Mouse (Mus musculus): ENCODE data around the gene Gstm6.
"Not testable (repeated sequence)": the region's sequence is repeated elsewhere in the genome, so short reads cannot be mapped to it uniquely, and the experiment has no call there.

The Gstm6 gene

DNA sequence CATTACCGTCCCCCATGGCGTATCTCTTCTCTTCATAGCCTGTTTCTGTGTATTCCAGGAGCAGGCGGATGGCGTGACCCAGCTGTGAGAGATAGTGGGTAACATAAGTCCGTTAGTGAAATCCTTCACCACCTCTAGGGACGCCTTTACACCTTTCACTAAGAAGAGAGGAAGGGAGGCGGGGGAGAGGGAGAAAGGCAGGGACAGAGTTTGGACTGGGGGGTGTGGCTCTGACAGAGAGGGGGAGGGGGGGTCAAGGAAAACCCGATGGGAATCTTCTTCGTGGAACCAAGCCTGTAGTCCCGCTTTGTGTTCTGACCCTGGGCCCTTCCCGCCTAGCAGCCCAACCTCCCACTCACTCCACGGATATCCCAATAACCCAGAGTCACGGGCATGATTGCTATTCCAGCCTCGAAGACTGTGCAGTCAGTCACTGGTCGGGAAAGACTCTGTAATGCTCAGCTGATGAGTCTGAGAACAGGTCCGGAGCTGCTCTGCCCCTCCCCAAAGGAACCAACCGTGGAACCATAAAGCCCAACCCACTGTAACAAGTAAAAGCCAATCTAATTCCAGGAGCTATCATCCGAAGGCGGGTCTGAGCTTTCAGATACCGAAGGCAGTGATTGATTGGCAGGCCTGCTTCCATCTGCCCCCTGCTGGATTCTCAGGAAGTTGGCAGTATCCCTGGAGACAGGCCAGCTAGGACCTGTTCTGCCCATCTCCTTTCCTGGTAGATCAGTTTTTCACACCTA lies at the start of gene Gstm6:
Gene Gstm6 (minus strand): TSS at position 511 of the 752 bp plus-strand sequence.
- DNase-seq (ENCODE audit: low spot score in 2 of 2) = peak; percentile 61 to 72

DNA sequence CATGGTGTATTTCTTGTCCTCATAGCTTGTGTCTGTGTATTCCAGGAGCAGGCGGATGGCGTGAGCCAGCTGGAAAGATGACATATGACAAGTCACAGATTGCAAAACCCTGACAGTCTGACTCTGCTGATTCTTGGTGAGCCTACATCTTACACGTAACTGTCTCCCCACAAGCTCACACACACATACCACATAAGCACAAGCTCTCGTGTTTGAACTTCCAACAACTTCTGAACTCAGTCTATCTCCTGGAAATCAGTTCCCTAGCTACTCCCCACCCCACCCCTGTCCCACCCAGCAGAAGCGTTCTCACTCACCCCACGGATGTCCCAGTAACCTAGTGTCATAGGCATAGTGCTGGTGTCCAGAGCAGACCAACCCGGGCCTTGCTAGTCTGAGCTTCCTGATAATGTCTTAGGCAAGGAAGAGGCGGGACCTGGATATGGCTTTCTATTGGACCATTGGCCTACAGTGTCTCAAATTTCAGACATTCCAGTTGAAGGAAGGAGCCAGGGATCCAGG lies 42.6 kb upstream of the Gstm6 start, which contains the start of gene Gstm2:
Gene Gstm2 (minus strand): TSS at position 413 of the 522 bp plus-strand sequence.
- DNase-seq (ENCODE audit: low spot score in 2 of 2) = no peak

DNA sequence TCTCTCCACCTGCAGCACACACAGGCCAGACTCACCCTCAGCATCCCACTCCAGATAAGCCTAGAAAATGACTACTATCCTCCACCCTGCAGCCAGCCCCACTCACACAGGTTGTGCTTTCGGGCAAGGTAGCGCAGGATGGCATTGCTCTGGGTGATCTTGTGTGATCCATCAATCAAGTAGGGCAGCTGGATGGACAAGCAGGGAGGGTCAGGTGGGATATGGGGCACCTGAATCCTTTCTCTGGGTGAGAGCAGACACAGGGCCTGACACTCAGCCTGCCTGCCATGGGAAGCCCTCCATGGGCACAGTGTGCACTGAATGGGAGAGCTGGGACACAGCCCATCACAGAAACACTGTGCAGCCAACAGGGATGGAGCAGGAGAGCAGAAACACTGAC lies 41.6 kb upstream of the Gstm6 start:
- DNase-seq (ENCODE audit: low spot score in 2 of 2) = not testable (repeated sequence)

DNA sequence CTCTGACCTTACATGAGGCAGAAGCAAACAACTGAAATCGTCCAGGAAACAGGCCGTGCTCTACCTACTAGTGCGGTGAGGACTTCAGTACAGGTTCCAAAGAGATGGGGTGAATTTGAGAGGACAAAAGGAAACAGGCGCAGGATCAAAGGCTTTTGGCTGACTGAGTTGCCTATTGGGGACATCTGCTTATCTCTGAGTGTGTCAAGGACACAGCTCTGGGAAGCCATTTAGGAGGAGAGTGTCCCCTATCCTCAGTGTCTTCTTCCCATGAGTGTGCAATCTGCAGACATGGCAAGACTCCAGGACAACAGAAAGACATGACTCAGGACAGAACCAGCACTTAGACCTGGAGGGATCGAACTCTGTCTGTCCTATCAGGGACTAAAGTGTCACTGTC lies 40.9 kb upstream of the Gstm6 start:
- no peak for DNase-seq (ENCODE audit: low spot score in 2 of 2)

DNA sequence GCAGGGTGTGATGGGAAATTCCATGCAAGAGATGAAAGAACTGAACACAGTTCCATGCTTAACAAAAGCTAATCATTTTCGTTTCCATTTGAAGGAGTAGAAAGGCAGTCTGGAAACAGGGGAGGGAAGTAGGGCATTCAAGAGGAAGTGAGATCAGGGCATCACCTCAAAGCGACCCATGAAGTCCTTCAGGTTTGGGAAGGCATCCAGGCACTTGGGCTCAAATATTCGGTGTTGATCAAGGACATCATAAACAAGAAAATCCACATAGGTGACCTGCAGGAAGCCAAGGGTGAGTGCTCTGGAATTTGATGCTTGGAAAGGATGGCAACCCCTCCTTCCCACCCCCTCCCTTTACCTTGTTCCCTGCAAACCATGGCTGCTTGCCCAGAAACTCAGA lies 40.2 kb upstream of the Gstm6 start:
- DNase-seq (ENCODE audit: low spot score in 2 of 2) = no peak

DNA sequence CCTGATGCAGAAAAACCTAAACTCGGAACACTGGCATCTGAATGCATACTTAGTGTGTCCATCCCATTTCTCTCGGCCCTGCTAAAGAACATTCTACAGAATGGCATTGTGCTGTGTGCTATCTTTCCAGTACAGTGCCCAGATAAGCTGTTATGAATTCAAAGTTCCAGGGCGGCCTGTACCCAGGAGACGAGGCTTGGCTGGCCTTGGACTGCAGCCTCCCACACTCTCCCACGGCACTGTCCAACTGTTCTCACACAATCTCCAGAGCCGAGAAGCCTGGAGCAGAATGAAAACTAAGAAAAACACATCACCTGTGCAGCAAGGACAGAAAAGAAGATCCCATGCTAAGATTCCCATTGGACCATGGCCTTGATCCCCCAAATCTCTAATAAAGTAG lies 39.2 kb upstream of the Gstm6 start:
- DNase-seq (ENCODE audit: low spot score in 2 of 2) = no peak

DNA sequence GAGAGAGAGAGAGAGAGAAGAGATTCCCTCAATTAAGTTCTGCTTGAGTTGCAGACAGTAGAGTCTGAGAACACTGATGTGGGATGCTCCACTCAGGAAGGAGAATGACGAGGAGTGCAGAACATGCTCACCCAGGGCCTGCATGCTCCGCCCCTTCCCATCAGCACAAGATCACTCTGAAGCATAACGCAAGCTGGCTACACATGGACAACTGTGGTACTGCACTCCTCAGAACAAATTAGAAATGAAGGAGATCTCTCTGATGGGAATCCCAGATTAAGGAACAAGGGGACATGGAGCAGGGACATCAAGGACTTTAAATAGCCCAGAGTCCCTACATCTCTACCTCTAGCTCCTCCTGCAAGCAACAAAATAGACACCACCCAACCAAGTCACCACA lies 37.7 kb upstream of the Gstm6 start:
- peak in 1 of 2 experiments; percentile 20 for DNase-seq (ENCODE audit: low spot score in 2 of 2)

DNA sequence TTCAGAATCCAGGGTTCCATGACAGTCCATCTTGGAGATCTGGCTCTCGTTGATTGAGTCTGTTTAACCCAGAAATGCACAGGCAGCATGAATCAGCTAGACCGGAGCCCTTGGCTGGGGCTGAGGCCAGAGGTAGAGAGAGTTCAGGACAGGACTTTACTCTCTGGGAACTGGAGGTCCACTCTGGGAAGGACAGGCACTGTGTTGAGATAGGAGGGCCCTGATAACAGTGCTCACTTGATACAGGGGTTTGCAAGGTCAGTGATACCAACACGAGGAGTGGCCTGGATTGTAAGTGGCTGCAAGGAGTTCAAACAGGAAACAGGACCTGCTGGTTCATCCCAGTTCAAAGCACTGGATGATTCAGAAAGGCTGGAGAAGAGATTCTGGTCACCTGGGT lies 34.1 kb upstream of the Gstm6 start:
- DNase-seq (ENCODE audit: low spot score in 2 of 2) = peak in 1 of 2 experiments; percentile 3

DNA sequence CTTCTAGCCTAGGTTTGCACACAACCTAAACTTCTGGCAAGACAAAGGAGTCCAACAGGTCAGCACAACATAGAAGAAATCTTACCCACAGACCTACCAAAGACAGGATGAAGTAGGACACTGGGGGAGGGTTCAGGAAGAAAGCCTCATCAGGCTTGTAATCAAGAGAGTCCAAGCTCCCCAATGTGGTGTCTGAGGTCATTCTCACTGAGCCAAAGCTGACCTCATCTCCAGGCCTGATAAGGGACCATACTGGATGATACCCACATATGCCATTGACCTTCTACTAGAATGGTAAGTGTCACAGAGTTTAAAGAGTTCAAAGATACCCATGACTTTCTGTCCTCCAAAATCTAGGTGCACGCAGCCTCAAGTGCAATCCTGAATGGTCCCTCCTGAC lies 30.7 kb upstream of the Gstm6 start:
- DNase-seq (ENCODE audit: low spot score in 2 of 2) = no peak

DNA sequence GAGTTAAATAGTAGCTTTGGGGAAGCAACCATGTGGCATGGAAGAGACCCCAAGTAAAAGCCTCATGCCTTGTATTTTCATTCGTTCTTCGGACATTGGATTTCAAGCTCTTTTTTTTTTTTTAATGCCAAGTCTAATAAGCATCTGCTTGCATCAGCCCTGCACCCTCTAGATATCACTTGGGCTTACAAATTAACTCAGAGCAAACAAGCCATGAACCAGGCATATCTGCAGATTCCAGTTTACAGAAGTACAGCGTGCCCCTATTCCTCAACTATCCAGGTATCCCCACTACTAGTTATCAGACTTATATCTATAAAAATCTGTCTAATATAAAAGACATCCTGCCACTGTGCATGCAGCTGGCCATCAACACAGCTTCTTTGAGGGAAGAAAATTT lies 28.5 kb upstream of the Gstm6 start:
- DNase-seq (ENCODE audit: low spot score in 2 of 2) = no peak

DNA sequence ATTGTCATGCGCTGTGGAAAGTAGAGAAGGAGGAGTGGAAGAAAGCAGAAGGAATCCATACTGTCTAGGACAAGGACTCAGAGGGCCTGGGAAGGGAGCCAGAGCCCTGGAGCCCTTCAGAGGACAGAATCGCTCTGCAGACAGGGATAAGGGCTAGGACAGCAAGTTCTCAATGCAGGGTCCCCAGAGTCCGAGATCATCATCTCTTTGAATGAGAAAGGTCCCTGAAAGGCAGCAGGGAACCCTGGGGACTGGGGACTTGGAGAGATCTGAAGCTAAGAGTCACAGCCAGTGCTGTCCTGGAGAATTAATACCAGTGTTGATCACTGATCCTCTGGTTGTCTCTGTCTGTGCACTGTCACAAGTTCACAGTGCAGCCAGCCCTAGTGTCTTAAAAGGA lies 27.6 kb upstream of the Gstm6 start:
- not testable (repeated sequence) for DNase-seq (ENCODE audit: low spot score in 2 of 2)

DNA sequence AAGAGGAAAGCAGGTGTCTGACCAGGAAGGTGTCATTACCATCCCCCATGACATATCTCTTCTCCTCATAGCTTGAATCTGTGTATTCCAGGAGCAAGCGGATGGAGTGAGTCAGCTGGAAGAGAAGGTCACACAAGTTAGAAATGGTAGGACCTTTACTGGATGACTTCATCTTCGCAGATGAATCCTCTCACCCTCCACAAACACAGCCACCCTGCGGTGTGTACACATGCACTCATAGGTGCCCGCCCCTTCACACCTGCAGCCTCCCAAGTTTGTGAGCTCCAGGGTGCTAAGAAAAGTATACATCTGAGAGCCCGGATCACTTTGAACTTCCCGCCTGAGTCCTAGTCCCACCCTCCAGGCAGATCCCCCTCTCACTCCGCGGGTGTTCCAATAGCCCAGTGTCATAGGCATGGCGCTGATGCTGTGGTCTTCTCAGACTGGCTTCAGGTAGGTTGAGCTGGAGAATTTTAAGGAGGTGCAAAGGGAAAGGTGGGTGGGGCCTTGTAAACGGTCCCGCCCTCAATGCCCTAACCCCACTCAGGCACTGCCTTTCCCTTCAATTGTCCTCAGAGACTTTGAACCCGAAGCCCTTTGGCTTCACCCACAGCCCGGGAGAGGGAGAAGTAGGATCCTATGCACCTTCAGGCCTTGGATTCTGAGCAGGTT lies 25.3 kb upstream of the Gstm6 start, which contains the start of gene Gstm3:
Gene Gstm3 (minus strand): TSS at position 560 of the 672 bp plus-strand sequence.
- DNase-seq (ENCODE audit: low spot score in 2 of 2) = no peak

DNA sequence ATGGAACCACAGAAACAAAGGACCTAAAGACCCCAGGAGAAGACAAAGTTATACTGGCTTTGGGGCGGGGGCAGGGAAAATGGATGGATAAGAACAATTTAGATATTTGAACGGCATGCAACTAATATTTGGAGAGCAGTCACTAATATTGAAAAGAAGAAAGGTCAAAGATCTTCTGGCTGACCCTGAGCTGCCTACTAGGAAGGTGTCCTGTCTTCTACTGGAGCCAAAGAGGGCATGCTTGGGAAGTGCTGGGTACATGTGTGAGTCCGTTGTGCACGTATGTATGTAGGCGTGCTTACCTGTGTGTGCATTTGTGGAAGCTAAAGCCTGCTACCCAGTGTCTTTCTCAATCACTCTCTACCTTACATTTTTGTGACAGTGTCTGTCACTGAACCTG lies 23.1 kb upstream of the Gstm6 start:
- DNase-seq (ENCODE audit: low spot score in 2 of 2) = no peak

DNA sequence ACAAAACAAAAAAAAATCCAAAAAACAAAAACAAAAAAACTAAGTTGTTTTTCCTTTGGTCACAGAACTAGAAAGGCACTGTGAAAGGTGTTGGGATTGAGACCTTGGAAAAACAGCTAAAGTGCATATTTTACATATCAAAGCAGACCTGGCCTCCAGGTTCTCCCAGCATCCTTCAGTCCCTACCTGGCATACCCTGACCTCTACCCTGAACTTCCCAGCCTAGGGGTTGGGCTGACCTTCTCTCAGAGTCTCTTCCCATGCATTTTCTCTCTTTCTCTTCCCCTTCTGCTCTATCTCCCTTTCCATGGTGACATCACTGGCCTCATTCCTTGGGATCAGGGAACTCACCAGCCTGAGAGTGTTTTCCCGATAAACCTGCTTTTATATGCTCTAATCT lies 22.0 kb upstream of the Gstm6 start:
- no peak for DNase-seq (ENCODE audit: low spot score in 2 of 2)

DNA sequence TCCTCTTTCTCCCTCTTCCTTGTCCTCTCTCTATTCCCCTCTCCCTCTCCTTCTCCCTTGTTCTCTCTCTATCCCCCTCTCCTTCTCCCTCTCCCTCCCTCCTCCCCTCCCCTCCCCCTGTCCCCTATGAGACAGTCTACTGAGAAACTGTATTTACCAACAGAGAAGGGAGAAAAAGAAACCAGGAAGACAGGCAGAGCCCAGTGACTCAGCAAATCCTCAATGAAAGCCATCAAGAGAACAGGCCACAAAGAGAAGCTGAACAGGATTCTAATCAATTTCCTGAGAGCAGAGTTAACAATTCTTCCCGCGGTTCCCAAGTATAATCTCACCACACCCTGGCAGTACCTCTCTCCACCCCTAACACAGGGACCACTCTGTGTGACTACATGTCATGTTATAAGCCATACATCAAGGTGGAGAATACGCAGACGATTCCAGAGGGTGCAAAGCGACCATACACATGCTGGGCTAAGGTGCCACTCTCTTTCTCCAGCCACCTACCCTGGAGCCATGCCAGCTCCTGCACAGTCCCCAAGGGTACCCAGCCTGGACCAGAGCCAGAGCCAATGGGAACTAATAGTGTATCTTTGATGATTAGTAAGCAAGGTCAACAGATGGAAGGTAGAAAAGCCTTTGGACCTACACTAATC lies 21.2 kb upstream of the Gstm6 start:
- no peak for DNase-seq (ENCODE audit: low spot score in 2 of 2)

DNA sequence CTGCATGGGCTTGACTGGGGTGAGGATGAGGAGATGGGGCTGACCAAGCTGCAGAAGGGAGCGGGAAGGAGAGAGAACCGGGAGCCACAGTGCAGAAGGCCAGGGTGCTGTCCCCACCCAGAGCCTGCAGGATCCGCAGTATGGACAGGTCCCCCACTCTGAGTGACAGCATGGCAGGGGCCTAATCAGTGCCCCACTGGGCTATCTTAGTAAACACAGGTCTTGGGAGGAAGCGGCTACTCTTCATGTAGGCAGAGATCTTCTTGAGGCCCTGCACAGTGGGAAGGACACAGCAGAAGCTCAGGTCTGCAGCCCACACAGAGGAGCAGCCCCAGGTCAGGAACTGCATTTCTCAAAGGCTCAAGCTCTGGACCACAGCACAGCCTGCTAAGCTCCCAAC lies 20.5 kb upstream of the Gstm6 start:
- DNase-seq (ENCODE audit: low spot score in 2 of 2) = no peak

DNA sequence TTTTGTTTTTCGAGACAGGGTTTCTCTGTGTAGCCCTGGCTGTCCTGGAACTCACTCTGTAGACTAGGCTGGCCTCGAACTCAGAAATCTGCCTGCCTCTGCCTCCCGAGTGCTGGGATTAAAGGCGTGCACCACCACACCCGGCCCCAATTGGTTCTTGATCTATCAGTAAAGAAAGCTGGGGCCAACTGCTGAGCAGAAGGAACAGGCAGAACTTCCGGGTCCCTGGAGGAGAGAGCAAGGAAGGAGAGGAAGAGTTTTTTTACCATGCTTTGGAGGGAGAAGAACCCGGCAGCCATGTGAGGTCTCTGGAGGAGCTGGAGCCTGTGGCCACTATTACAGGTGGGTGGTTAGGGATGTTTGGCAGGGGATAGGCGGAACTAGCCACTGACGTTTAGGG lies 11.7 kb upstream of the Gstm6 start:
- DNase-seq (ENCODE audit: low spot score in 2 of 2) = not testable (repeated sequence)

DNA sequence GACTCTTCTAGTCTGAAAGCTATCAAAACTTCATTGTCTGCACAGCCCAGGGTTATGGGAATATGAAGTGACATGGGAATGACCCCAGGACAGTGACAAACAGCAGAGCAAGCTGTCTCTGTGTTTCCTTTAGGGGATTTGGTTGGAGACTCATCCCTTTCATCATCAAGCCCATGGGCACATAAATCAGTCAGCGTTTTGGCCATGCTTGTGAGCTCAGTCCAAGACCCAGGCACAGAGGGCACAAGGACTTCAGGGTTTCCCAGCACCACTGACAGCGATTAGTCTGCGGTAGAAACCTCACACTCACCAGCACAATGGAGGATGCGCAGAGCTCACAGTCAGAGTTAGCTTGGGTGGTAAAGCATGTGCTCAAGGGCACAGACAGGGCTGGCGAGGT lies 10.4 kb upstream of the Gstm6 start:
- no peak for DNase-seq (ENCODE audit: low spot score in 2 of 2)

DNA sequence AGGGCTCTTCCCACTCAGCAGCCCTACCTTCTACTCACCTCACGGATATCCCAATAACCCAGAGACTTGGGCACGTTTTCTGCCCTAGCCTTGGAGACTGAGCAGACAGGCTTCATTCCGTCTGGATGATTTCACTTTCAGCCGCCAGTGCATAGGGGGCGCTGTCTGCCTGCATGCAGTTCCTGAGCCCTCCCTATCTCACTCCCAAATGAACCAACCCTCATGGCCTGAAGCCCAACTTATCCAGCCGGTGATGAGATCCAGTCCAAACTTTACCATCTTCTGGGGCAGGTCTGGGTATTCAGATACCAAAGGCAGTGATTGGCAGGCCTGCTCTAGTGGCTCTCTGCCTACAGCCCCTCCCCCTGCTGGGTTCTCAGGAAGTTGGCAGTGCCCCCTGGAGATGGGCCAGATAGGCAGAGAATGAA lies 9.8 kb upstream of the Gstm6 start:
- DNase-seq (ENCODE audit: low spot score in 2 of 2) = peak; percentile 79 to 82

DNA sequence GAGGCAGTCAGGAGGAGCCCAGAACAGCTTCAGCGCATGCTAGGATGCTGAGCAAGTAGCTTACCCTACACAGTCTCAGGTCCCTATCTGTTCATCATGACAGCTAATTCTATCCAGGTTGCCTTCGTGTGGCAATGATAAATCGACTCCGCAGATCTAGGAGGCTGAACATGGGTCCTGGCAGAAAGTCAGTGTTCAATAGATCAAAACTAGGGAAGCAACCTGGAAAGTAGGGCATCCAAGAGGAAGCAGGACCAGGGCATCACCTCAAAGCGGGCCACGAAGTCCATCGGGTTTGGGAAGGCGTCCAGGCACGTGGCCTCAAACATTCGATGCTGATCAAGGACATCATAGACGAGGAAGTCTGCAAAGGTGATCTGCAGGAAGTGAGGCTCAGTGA lies 7.0 kb upstream of the Gstm6 start:
- no peak for DNase-seq (ENCODE audit: low spot score in 2 of 2)

DNA sequence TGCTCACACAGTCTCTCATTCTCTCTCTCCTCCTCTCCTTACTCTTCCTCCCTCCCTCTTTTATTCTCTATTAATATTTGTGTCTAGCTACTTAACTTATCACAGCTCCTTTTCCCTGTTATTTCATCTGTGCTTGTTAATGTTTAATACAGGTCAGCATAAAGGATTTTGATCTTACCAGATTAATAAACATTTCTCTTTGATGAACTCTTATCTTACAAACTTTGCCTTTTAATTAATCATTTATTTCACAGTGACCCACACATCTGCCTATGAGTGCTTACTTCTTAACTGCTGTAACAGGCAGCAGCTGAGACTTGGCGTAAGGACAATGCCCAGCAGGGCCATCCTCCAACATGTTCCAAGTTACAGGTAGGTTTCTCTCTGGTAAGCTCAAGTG lies 5.9 kb upstream of the Gstm6 start:
- not testable (repeated sequence) for DNase-seq (ENCODE audit: low spot score in 2 of 2)

DNA sequence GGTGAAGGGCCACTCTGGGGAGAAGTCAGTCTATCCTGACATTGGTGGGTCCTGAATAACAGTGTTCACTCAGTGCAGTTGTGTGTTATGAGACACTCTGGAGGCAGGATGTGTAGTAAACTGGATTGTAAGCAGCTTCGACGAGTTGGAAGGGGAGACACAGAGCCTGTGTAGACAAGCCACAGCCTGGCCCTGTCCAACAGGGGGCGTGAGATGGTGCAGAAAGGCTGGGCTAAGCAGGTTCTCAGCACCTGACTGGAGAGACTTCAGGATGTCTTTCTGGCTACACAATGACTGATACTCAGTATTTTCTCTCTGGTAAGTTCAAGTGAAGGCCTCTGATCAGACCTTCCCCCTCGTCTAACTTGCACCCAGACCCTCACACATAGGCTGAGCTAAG lies 2.2 kb upstream of the Gstm6 start:
- DNase-seq (ENCODE audit: low spot score in 2 of 2) = no peak

DNA sequence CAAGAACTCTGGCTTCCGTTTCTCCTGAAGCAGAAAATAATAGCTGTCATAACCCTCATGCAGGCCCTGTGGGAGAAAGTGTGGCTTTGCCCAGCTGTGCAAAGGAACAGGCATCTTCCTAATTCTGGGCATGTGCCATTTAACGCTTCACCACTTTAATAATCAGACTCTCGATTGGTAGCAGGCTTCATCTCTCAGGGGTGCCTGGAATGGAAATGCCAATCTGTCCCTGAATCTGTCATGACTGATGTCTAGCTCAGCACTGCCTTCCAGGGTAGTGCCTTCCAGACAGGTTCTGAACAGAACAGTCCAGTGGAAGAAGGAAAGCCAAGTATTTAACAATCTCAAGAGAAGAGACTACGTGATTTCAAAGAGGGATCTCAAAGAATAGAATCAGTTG lies 2.3 kb downstream of the Gstm6 start:
- DNase-seq (ENCODE audit: low spot score in 2 of 2) = no peak

All from right cerebral cortex, postnatal 10 days (tissue).